Mouse (Mus musculus) adrenal gland, adult 18-20 months (tissue): Measurements from ENCODE around the gene Ghrhr. TPM values are rescaled to one million over a fixed set of nuclear protein-coding genes. Genes with fewer than 3 reads are reported as not detected.
A peak's percentile ranks its signal among the peaks of the same experiment; 100 is the strongest.

Experiments used
- DNase-seq, 2 experiments: peaks; one replicate each; pipeline ENCODE4 v3.0.0; 2021 to 2022; ENCODE audit warnings: low spot score in 2 of 2
- long read RNA-seq, 2 experiments: library from polyadenylated mRNA; stranded (forward); transcript quantifications; one replicate each; pipeline ENCODE4 v2.0.0; 2021
- total RNA-seq, 2 experiments: library from RNA; stranded (reverse); gene quantifications; 1 replicate in 1 of 2; 2 replicates in 1 of 2; pipeline ENCODE4 v1.2.3; 2021

The Ghrhr gene
- not detected for total RNA-seq
- long read RNA-seq, experiment 1, result 0 reads
- long read RNA-seq, experiment 2, result 0 reads

DNA sequence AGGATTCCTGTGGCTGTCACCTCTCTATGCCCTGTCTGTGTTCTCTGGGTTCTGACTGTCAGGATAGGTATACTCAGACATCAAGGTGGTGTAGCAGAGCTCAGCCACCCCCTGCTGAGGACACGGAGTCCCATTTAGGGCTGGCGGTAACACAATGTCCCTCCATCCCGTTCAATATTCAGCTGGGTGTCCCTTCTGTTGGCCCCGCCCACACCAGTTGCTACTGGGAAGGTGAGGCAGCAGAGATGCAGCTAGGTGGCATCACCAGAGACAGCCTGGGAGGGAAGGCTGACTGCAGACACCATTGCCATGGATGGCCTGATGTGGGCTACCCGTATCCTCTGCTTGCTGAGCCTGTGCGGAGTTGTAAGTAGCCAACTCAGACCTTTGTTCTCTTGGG lies at the start of gene Ghrhr:
Gene Ghrhr, plus strand, starts transcription at position 220 of the 400 bp plus-strand sequence.
- DNase-seq, result no peak

GRCm38 (mm10) chr6:55326299-55326698 lies 49.8 kb upstream of the Ghrhr start:
- DNase-seq, result no peak

DNA sequence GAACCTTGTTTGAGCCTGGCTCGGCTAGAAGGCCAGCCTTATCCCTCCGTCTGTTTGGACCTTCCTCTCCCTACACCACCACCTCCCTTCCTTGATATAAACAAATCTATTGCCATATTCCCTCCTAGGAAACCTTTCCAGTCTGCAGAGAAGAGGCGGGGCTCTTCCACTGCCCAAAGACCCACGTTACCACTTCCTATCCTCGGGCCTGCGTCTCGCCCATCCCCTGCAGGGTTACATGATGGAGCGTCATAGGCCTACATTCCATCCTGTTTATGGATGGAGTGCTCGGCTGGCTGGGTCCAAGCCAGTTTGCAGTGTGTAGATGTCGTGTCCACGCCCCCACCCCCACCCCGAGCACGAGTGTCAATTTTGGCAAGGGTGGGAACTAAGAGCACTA lies 48.8 kb upstream of the Ghrhr start:
- DNase-seq, result no peak

DNA sequence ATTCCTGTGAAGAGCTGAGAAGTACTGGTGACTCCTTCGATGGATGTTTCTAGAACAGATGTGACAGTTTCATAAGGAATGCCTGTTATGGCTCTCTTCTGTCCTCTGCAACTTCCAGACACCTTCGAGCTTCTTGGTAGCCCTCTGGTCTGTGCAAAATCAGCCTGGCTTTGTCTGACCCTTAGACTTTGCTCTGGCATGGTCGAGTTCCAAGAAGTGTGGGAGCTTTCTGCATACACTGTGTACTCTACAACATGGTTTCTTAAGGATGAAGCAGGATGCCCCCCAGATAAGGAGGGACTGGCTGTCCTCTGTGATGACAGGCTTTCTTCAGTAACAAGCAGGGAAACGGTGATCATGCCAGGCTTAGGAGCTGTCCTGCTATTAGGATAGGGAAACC lies 47.9 kb upstream of the Ghrhr start:
- no peak for DNase-seq

- no peak for DNase-seq
Observed at GRCm38 (mm10) chr6:55331315-55331714, 44.8 kb upstream of the Ghrhr start.

GRCm38 (mm10) chr6:55332100-55332772 lies 43.9 kb upstream of the Ghrhr start:
- DNase-seq, result no peak

DNA sequence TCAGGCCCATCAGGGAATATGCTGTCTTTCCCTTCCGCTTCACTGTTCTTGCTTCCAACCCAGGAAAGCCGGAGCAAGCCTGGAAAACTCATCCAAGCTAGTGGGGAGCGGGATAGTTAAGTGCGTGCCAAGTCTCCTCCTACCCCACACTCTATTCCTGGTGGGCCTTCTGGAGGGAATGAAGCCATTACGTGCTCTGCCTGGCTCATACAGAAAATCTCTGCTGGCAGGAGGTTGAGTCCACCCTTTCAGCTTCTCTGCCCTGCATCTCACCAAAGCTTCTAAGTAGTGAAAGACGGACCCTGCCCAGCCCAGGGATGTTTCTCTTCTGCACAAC lies 43.4 kb upstream of the Ghrhr start:
- no peak for DNase-seq

DNA sequence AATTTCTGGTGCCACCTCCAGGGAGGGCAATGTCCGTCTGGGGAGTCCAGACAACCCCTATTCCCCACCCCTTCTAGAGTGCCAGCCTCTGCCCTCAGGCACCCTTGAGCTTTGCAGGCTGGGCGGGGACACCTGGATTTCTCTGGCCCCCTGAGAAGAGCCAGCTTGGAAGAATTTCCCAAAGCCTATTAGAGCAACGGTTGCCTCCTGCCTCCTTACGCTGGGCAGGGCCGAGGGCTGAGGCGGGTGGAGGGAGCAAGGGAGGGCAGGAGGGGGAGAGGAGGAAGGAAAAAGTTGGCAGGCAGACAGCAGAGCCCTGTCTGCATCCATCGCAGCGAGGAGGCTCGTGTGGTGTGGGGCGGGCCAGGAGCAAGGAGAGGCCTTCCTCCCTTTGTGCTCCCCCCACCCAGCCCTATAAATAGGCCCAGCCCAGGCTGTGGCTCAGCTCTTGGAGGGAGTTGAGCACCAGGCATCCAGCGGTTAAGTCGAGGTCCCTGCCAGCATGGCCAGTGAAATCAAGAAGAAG lies 40.0 kb upstream of the Ghrhr start, which contains the start of gene Aqp1:
Gene Aqp1, plus strand, starts transcription at position 444 of the 526 bp plus-strand sequence.
- DNase-seq, result peak in 1 of 2 experiments; percentile 26

- no peak for DNase-seq
Observed at GRCm38 (mm10) chr6:55337242-55337641, 38.9 kb upstream of the Ghrhr start.

DNA sequence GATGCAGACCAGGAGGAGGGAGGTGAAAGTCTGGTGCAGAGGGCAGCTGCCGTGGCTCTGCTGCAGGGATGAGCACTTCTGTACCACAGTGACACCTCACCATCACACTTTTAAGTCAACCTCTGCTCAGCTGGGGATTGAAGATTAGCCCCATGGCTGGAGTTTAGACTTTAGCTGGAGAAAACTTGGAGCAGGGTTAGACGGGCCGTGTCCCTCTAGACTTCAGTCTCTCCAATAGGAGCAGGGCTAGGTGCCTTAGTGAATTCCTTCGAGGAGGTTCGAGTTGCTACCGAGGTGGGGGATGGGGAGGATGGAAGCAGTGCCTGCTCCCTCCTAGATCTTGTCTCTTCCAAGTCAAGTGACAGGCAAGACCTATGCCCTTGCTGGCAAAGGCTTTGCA lies 38.0 kb upstream of the Ghrhr start:
- DNase-seq, result no peak

DNA sequence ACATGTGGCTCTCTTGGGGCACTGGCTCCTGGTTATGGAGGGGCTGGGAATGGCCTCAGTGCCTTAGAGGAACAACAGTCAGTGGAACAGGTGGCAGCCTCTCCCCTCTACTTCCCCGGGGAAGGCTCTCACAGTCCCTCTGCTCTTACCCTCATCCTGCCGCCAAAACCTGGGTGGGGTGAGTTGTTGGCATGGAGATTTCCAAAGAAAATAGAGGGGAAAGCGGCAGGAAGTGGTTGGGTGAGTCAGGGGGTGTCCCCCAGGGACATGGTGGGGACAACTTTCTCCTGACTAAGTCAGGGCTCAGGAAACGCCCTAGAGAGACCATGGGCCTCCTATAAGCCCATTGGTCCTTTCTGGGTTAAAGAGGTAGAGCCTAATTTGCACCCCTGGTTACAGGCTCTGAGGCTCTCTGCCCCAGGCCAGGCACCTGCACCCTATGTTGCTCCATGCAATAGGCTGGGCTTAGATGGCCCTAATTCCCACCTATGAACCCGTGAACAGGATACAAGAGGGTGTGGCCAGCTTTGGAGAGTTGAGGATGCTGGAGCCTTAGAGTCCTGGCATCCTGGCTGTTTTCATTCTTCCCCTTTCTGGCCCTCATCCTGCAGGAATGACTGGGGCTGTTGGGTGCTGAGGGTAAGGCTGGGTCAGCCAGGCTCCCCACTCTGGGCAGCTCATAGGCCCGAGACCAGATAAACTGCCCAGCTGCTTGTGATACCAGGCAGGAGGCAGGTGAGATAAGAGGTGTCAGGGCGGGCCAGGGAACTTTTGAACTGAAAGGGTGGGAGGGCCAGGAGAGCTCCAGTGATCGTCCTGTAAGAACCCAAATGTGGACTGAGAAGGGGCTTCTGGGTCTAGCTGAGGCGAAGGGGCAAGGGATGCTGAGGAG lies 36.9 kb upstream of the Ghrhr start:
- no peak for DNase-seq

- DNase-seq, result no peak
Observed at GRCm38 (mm10) chr6:55341688-55342087, 34.4 kb upstream of the Ghrhr start.

GRCm38 (mm10) chr6:55342328-55342727 lies 33.8 kb upstream of the Ghrhr start:
- no peak for DNase-seq

- no peak for DNase-seq
Observed at GRCm38 (mm10) chr6:55343446-55343845, 32.6 kb upstream of the Ghrhr start.

DNA sequence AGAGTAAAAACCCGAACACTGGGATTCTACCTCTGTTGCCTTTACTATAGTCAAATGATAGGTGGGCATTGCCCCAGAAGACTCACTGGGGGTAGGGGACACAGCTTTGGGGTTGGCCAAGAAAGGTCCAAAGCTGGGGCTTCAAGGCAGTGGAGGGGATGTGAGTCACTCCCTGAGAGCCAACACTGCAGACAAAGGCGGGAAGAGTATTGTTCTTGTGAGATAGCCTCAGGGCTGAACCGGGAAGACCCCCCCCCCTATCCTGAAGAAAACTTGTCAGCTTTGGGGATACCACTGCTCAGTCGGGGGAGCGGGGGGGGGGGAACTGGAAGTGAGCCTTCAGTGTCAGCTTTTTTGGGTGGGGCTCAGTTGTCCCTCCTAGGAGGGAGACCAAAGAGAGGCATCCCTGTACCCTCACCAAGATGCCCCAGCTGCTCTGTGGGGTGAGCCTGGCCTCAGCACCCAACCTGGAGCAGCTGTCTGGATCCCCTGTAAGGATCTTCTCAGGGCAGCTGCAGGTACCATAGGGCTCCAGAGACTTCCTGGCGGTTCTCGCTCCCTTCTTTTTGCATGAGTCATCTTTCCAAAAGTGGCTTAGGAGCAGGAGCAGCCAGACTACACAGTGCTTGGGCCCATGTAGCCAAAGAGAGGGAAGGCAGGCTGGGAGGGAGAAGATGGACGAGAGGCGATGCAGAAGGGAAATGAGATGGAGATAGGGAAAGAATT lies 31.6 kb upstream of the Ghrhr start:
- no peak for DNase-seq

GRCm38 (mm10) chr6:55345264-55345663 lies 30.8 kb upstream of the Ghrhr start:
- DNase-seq, result peak in 1 of 2 experiments; percentile 17

DNA sequence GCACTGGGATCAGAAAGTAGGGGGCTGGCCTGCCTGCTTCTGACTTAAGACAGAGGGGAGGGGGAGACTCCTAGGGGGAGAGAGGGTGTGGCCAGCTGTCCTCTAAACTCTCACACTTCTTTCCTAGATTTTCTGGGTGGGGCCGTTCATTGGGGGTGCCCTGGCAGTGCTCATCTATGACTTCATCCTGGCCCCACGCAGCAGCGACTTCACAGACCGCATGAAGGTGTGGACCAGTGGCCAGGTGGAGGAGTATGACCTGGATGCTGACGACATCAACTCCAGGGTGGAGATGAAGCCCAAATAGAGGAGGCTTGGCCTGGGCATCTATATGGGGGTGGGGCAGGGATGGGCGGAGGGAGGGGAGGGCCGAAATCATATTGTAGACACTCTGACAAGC lies 29.6 kb upstream of the Ghrhr start:
- peak in 1 of 2 experiments; percentile 12 for DNase-seq

DNA sequence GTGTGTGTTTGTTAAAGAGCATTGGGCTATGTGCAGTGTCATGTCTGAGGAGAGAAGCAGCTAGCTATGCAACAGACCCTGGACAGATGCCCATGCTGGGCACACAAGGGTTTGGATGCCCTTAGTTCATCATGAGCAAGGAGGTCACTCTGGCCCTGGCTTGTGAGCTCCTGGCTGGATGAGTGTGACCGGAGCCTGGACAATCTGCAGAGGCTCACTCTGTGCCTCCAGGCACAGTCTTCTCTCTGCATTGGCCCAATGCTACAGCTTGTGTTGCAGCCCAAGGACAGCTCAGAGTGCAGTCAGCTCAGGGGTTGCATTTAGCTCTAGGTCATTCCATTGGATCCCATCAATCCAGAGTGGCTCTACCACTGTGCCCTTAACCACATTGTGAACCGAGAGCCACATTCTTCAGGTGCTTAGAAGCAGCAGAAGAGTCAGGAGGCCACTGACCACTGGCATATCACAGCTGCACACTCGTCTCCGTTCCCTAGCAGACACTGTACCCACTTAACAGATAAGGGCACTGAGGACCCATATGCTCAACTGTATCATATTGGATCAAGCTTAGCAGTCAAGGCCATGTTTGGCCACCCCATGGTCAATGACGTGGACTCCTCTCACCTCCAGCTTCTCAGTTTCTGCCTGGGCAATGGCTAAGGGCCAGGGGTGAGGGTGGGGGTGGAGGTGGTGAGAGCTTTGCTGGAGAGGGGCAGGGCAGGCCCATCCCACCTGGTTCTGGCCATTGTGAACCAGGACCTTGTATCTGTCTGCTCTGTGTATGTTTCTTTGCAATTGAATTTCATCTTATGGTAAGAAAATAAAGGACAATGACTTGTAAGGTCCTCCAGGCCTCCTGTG lies 28.2 kb upstream of the Ghrhr start:
- peak in 1 of 2 experiments; percentile 13 for DNase-seq

- peak in 1 of 2 experiments; percentile 7 for DNase-seq
Observed at GRCm38 (mm10) chr6:55349231-55349630, 26.9 kb upstream of the Ghrhr start.

GRCm38 (mm10) chr6:55350383-55350952 lies 25.6 kb upstream of the Ghrhr start:
- no peak for DNase-seq
